Mouse (Mus musculus): ENCODE results near the gene Atp13a4. TPM values are rescaled to one million over a fixed set of nuclear protein-coding genes. Genes with fewer than 3 reads are reported as not detected.

Atp13a4 gene
- 1.4 and 2.4 TPM in 2 replicates for polyA plus RNA-seq (2015; fragmentation: Nextera tagmentation; extraction: Ambion mirVana)

GRCm38 (mm10) chr16:29544829-29545228, at the start of gene Atp13a4:
TSS of gene Atp13a4 (minus strand) at chr16:29544864.
- Histone ChIP-seq H3K9me3 (ENCODE audit: control insufficient read depth, low read length) (no peaks in the 10 kb centered on the region), H3K27ac (ENCODE audit: low read length) (no peak within 1 kb of the TSS), H3K4me3 (ENCODE audit: low read length) (no peak within 1 kb of the TSS), H3K9ac (ENCODE audit: low read length) (no peak within 1 kb of the TSS), H3K4me1 (replicated peaks; ENCODE audit: control insufficient read depth, insufficient read depth, low read length) (no peaks in the 10 kb centered on the region), H3K4me2 (ENCODE audit: low read depth, low read length) (no peak within 1 kb of the TSS), H3K27me3 (ENCODE audit: control insufficient read depth, insufficient read depth, low read depth, low read length) (no peaks in the 10 kb centered on the region), H3K36me3 (ENCODE audit: control insufficient read depth, insufficient read depth, low read length) (no peaks in the 10 kb centered on the region)
- no peak for ATAC-seq (ENCODE audit: low read depth)
- WGBS: 73% methylated on average over 11 of the region's 11 CpGs

GRCm38 (mm10) chr16:29592171-29592570, 47.5 kb upstream of the Atp13a4 start:
- 75% methylated on average over 7 of the region's 7 CpGs for WGBS
- peaks cover 16% of the 10 kb centered on the region for H3K36me3 ChIP-seq (ENCODE audit: control insufficient read depth, insufficient read depth, low read length)
- no peak for ATAC-seq (ENCODE audit: low read depth)

GRCm38 (mm10) chr16:29579787-29580176, 35.1 kb upstream of the Atp13a4 start:
- H3K27ac ChIP-seq (ENCODE audit: low read length): no peak overlapping the region
- H3K4me3 ChIP-seq (ENCODE audit: low read length): peak overlapping the region; percentile 98
- ATAC-seq (ENCODE audit: low read depth): 0 out of 2 replicates have a peak, but pooled peaks have one; percentile 8
- H3K36me3 ChIP-seq (ENCODE audit: control insufficient read depth, insufficient read depth, low read length): no peaks in the 10 kb centered on the region
- peak overlapping the region; percentile 96 for H3K4me2 ChIP-seq (ENCODE audit: low read depth, low read length)
- 6% methylated on average over 12 of the region's 12 CpGs for WGBS
- H3K27me3 ChIP-seq (ENCODE audit: control insufficient read depth, insufficient read depth, low read depth, low read length): no peaks in the 10 kb centered on the region
- peak overlapping the region; percentile 95 for H3K9ac ChIP-seq (ENCODE audit: low read length)
- no peaks in the 10 kb centered on the region for H3K9me3 ChIP-seq (ENCODE audit: control insufficient read depth, low read length)
- H3K4me1 ChIP-seq (replicated peaks; ENCODE audit: control insufficient read depth, insufficient read depth, low read length): peaks cover 5% of the 10 kb centered on the region

More at GRCm38 (mm10) chr16:29592171-29592570, 47.5 kb upstream of the Atp13a4 start:
- no peak overlapping the region for H3K4me2 ChIP-seq (ENCODE audit: low read depth, low read length)
- no peak overlapping the region for H3K9ac ChIP-seq (ENCODE audit: low read length)
- no peaks in the 10 kb centered on the region for H3K27me3 ChIP-seq (ENCODE audit: control insufficient read depth, insufficient read depth, low read depth, low read length)
- H3K4me3 ChIP-seq (ENCODE audit: low read length): no peak overlapping the region
- H3K9me3 ChIP-seq (ENCODE audit: control insufficient read depth, low read length): no peaks in the 10 kb centered on the region
- no peaks in the 10 kb centered on the region for H3K4me1 ChIP-seq (replicated peaks; ENCODE audit: control insufficient read depth, insufficient read depth, low read length)
- no peak overlapping the region for H3K27ac ChIP-seq (ENCODE audit: low read length)

- Histone ChIP-seq H3K9me3 (ENCODE audit: control insufficient read depth, low read length) (no peaks in the 10 kb centered on the region), H3K36me3 (ENCODE audit: control insufficient read depth, insufficient read depth, low read length) (no peaks in the 10 kb centered on the region), H3K4me1 (replicated peaks; ENCODE audit: control insufficient read depth, insufficient read depth, low read length) (peaks cover 5% of the 10 kb centered on the region), H3K4me3 (ENCODE audit: low read length) (peak within 1 kb of the TSS; percentile 98), H3K4me2 (ENCODE audit: low read depth, low read length) (peak within 1 kb of the TSS; percentile 96), H3K27me3 (ENCODE audit: control insufficient read depth, insufficient read depth, low read depth, low read length) (no peaks in the 10 kb centered on the region), H3K27ac (ENCODE audit: low read length) (no peak within 1 kb of the TSS), H3K9ac (ENCODE audit: low read length) (peak within 1 kb of the TSS; percentile 95)
- peak; percentile 99 for ATAC-seq (ENCODE audit: low read depth)
- WGBS: under 1% methylated on average over 39 of the region's 39 CpGs
Measured at GRCm38 (mm10) chr16:29579167-29579786, 34.6 kb upstream of the Atp13a4 start, which contains the start of gene Opa1. TSS of gene Opa1 (plus strand) at chr16:29579334.

- H3K4me3 ChIP-seq (ENCODE audit: low read length): no peak overlapping the region
- H3K9me3 ChIP-seq (ENCODE audit: control insufficient read depth, low read length): no peaks in the 10 kb centered on the region
- H3K9ac ChIP-seq (ENCODE audit: low read length): no peak overlapping the region
- no peaks in the 10 kb centered on the region for H3K36me3 ChIP-seq (ENCODE audit: control insufficient read depth, insufficient read depth, low read length)
- ATAC-seq (ENCODE audit: low read depth): no peak
- no peak overlapping the region for H3K4me2 ChIP-seq (ENCODE audit: low read depth, low read length)
- WGBS: 10% methylated on average over 5 of the region's 5 CpGs
- H3K27me3 ChIP-seq (ENCODE audit: control insufficient read depth, insufficient read depth, low read depth, low read length): no peaks in the 10 kb centered on the region
- peaks cover 5% of the 10 kb centered on the region for H3K4me1 ChIP-seq (replicated peaks; ENCODE audit: control insufficient read depth, insufficient read depth, low read length)
- H3K27ac ChIP-seq (ENCODE audit: low read length): no peak overlapping the region
Measured at GRCm38 (mm10) chr16:29575620-29576019, 31.0 kb upstream of the Atp13a4 start.

- Histone ChIP-seq H3K4me3 (ENCODE audit: low read length) (no peak overlapping the region), H3K9me3 (ENCODE audit: control insufficient read depth, low read length) (no peaks in the 10 kb centered on the region), H3K9ac (ENCODE audit: low read length) (no peak overlapping the region), H3K36me3 (ENCODE audit: control insufficient read depth, insufficient read depth, low read length) (no peaks in the 10 kb centered on the region), H3K27ac (ENCODE audit: low read length) (no peak overlapping the region), H3K4me2 (ENCODE audit: low read depth, low read length) (no peak overlapping the region), H3K4me1 (replicated peaks; ENCODE audit: control insufficient read depth, insufficient read depth, low read length) (no peaks in the 10 kb centered on the region), H3K27me3 (ENCODE audit: control insufficient read depth, insufficient read depth, low read depth, low read length) (no peaks in the 10 kb centered on the region)
- no peak for ATAC-seq (ENCODE audit: low read depth)
- 46% methylated on average over 4 of the region's 4 CpGs for WGBS
Measured at GRCm38 (mm10) chr16:29574013-29574412, 29.3 kb upstream of the Atp13a4 start.

GRCm38 (mm10) chr16:29560869-29561268, 16.2 kb upstream of the Atp13a4 start:
- ATAC-seq (ENCODE audit: low read depth): no peak
- H3K4me1 ChIP-seq (replicated peaks; ENCODE audit: control insufficient read depth, insufficient read depth, low read length): no peaks in the 10 kb centered on the region
- H3K27ac ChIP-seq (ENCODE audit: low read length): no peak overlapping the region
- peak overlapping the region; percentile 56 for H3K4me2 ChIP-seq (ENCODE audit: low read depth, low read length)
- no peaks in the 10 kb centered on the region for H3K9me3 ChIP-seq (ENCODE audit: control insufficient read depth, low read length)
- H3K4me3 ChIP-seq (ENCODE audit: low read length): no peak overlapping the region
- no peaks in the 10 kb centered on the region for H3K36me3 ChIP-seq (ENCODE audit: control insufficient read depth, insufficient read depth, low read length)
- 3% methylated on average over 7 of the region's 7 CpGs for WGBS
- no peak overlapping the region for H3K9ac ChIP-seq (ENCODE audit: low read length)
- no peaks in the 10 kb centered on the region for H3K27me3 ChIP-seq (ENCODE audit: control insufficient read depth, insufficient read depth, low read depth, low read length)

GRCm38 (mm10) chr16:29560454-29560853, 15.8 kb upstream of the Atp13a4 start:
- H3K27ac ChIP-seq (ENCODE audit: low read length): no peak overlapping the region
- no peaks in the 10 kb centered on the region for H3K27me3 ChIP-seq (ENCODE audit: control insufficient read depth, insufficient read depth, low read depth, low read length)
- peak overlapping the region; percentile 18 for H3K9ac ChIP-seq (ENCODE audit: low read length)
- H3K4me3 ChIP-seq (ENCODE audit: low read length): peak overlapping the region; percentile 36
- H3K36me3 ChIP-seq (ENCODE audit: control insufficient read depth, insufficient read depth, low read length): no peaks in the 10 kb centered on the region
- peak overlapping the region; percentile 56 for H3K4me2 ChIP-seq (ENCODE audit: low read depth, low read length)
- 23% methylated on average over 10 of the region's 10 CpGs for WGBS
- peak; percentile 26; the same call in 1 of the 2 replicates for ATAC-seq (ENCODE audit: low read depth)
- H3K4me1 ChIP-seq (replicated peaks; ENCODE audit: control insufficient read depth, insufficient read depth, low read length): no peaks in the 10 kb centered on the region
- H3K9me3 ChIP-seq (ENCODE audit: control insufficient read depth, low read length): no peaks in the 10 kb centered on the region

GRCm38 (mm10) chr16:29559667-29560066, 15.0 kb upstream of the Atp13a4 start:
- H3K36me3 ChIP-seq (ENCODE audit: control insufficient read depth, insufficient read depth, low read length): no peaks in the 10 kb centered on the region
- no peaks in the 10 kb centered on the region for H3K9me3 ChIP-seq (ENCODE audit: control insufficient read depth, low read length)
- no peak for ATAC-seq (ENCODE audit: low read depth)
- H3K4me3 ChIP-seq (ENCODE audit: low read length): no peak overlapping the region
- no peaks in the 10 kb centered on the region for H3K27me3 ChIP-seq (ENCODE audit: control insufficient read depth, insufficient read depth, low read depth, low read length)
- H3K4me1 ChIP-seq (replicated peaks; ENCODE audit: control insufficient read depth, insufficient read depth, low read length): no peaks in the 10 kb centered on the region
- H3K27ac ChIP-seq (ENCODE audit: low read length): no peak overlapping the region
- no peak overlapping the region for H3K9ac ChIP-seq (ENCODE audit: low read length)
- WGBS: 70% methylated on average over 5 of the region's 5 CpGs
- no peak overlapping the region for H3K4me2 ChIP-seq (ENCODE audit: low read depth, low read length)

Data from lung, embryonic 16.5 days (tissue).